Mouse (Mus musculus): ENCODE results near the gene Carns1. TPM values are rescaled to one million over a fixed set of nuclear protein-coding genes. Genes with fewer than 3 reads are reported as not detected.

Gene Carns1
- polyA plus RNA-seq, 1 experiment, result 2.1 TPM

DNA sequence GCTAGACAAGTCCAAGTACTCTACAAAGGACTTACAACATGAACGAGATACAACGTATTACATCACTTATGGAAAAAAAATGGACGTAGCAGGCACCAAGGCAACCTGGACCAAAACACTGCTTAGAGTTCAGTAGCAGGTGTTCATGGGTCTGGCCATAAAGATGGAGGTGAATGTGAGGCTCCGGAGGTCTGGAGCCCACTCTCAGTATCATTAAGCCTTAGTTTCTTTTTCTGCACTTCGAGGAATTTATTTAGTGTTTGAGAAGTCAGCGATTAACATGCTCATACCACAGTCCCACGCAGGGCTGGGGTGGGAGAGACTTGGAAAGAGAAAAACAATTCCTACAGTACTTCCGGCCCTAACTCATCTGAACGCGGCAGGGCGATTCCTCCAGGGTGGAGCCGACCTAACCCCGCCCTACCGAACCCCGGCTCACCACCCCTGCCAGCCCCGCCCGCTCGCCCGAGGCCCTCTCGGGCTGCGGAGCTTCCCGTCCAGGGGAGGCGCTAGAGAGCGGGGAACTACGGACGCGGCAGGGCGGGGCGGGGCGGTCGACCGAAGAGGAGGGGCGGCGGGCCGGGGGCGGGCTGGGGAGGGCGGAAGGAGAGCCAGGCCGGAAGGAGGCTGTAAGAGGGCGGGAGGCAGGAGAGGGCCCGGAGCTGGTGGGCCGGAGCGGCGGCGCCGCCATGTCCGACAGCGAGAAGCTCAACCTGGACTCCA is 16.4 kb upstream of the Carns1 start, which contains the start of gene Ppp1ca:
Gene Ppp1ca (plus strand): TSS at position 538 of the 723 bp plus-strand sequence.
- no peaks in the 10 kb centered on the region for H3K27me3 ChIP-seq (ENCODE audit: control insufficient read depth, insufficient read depth, low read length, poor library complexity, severe bottlenecking)
- H3K9me3 ChIP-seq (replicated peaks; ENCODE audit: control insufficient read depth, insufficient read depth, low read length, poor library complexity, severe bottlenecking), result no peaks in the 10 kb centered on the region
- H3K4me3 ChIP-seq (ENCODE audit: low read depth, low read length), result peak within 1 kb of the TSS; percentile 90
- TF ChIP-seq CTCF (IDR thresholded peaks at IDR 0.05; ENCODE audit: low read depth, low read length) (peak; percentile 47), POLR2A (IDR thresholded peaks at IDR 0.05; ENCODE audit: insufficient read depth, low read length) (peak; percentile 62), EP300 (IDR thresholded peaks at IDR 0.05; ENCODE audit: insufficient read depth, low read depth, low read length) (no peak)
- H3K9ac ChIP-seq (ENCODE audit: low read depth, poor library complexity, severe bottlenecking), result peak within 1 kb of the TSS; percentile 97
- peak within 1 kb of the TSS; percentile 88 for H3K27ac ChIP-seq (ENCODE audit: insufficient read depth, low read length)
- H3K36me3 ChIP-seq (ENCODE audit: control insufficient read depth, insufficient read depth, low read length, poor library complexity, severe bottlenecking), result peaks cover 34% of the 10 kb centered on the region
- H3K4me1 ChIP-seq (ENCODE audit: control insufficient read depth, insufficient read depth, low read length), result no peaks in the 10 kb centered on the region

GRCm38 (mm10) chr19:4190831-4191334 is 15.6 kb upstream of the Carns1 start, which contains the start of gene Tbc1d10c:
TSS of gene Tbc1d10c (minus strand) at chr19:4191284.
- Histone ChIP-seq H3K36me3 (ENCODE audit: control insufficient read depth, insufficient read depth, low read length, poor library complexity, severe bottlenecking) (peaks cover 27% of the 10 kb centered on the region), H3K4me1 (ENCODE audit: control insufficient read depth, insufficient read depth, low read length) (no peaks in the 10 kb centered on the region), H3K9me3 (replicated peaks; ENCODE audit: control insufficient read depth, insufficient read depth, low read length, poor library complexity, severe bottlenecking) (no peaks in the 10 kb centered on the region), H3K4me3 (ENCODE audit: low read depth, low read length) (peak within 1 kb of the TSS; percentile 90), H3K27me3 (ENCODE audit: control insufficient read depth, insufficient read depth, low read length, poor library complexity, severe bottlenecking) (no peaks in the 10 kb centered on the region), H3K27ac (ENCODE audit: insufficient read depth, low read length) (peak within 1 kb of the TSS; percentile 88), H3K9ac (ENCODE audit: low read depth, poor library complexity, severe bottlenecking) (peak within 1 kb of the TSS; percentile 97)
- no peak for TF ChIP-seq EP300 (IDR thresholded peaks at IDR 0.05; ENCODE audit: insufficient read depth, low read depth, low read length)
- TF ChIP-seq CTCF (IDR thresholded peaks at IDR 0.05; ENCODE audit: low read depth, low read length), result no peak
- no peak for TF ChIP-seq POLR2A (IDR thresholded peaks at IDR 0.05; ENCODE audit: insufficient read depth, low read length)

DNA sequence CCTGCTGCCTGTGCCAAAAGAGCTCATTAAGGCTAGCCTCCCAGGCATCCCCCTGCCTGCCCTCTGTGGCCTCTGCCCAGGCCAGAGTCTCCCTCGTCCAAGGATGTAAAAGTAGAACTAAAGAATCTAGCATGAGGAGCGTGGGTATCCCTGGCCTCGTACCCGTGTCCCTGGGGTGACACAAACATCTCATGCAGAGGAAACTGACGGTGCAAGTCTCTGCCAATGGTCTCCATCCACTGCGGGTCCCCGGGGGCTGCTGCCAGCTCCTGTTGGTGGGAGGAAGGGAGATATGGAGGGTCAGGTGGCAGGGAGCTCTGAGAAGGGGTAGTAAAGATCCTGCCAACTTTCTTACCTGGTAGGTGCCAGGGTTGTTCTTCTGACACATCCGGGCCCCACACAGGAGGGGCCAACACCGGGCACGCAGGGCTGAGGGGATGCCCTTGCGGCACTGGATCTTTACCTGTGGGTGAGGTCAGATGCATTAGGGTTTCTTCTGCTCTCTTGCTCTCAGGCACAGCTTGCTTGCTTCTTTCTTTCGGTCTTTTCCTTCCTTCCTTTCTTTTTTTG is 13.9 kb upstream of the Carns1 start:
- Histone ChIP-seq H3K36me3 (ENCODE audit: control insufficient read depth, insufficient read depth, low read length, poor library complexity, severe bottlenecking) (peaks cover 10% of the 10 kb centered on the region), H3K9me3 (replicated peaks; ENCODE audit: control insufficient read depth, insufficient read depth, low read length, poor library complexity, severe bottlenecking) (no peaks in the 10 kb centered on the region), H3K27ac (ENCODE audit: insufficient read depth, low read length) (no peak overlapping the region), H3K9ac (ENCODE audit: low read depth, poor library complexity, severe bottlenecking) (no peak overlapping the region), H3K27me3 (ENCODE audit: control insufficient read depth, insufficient read depth, low read length, poor library complexity, severe bottlenecking) (no peaks in the 10 kb centered on the region), H3K4me1 (ENCODE audit: control insufficient read depth, insufficient read depth, low read length) (peaks cover 3% of the 10 kb centered on the region), H3K4me3 (ENCODE audit: low read depth, low read length) (no peak overlapping the region)
- TF ChIP-seq POLR2A (IDR thresholded peaks at IDR 0.05; ENCODE audit: insufficient read depth, low read length), result no peak
- TF ChIP-seq CTCF (IDR thresholded peaks at IDR 0.05; ENCODE audit: low read depth, low read length), result no peak

DNA sequence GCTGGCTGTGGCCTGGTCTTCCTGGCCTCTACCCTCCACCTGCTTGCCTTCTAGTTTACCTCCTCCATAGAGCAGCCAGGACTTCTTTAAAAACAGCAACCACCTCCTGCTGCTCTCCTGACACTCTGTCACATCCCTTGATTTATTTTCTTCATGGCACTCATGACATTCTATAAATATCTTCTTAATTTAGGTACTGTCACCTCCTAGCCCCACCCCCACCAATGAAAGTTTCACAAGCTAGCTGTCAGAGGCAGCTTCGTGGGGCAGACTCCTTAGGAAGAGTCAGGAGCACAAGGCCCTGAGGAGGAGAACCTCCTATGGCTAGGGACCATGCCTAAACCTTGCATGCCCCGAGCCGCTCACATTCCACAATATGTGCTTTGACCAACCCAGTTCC is 12.0 kb upstream of the Carns1 start:
- no peaks in the 10 kb centered on the region for H3K9me3 ChIP-seq (replicated peaks; ENCODE audit: control insufficient read depth, insufficient read depth, low read length, poor library complexity, severe bottlenecking)
- no peaks in the 10 kb centered on the region for H3K27me3 ChIP-seq (ENCODE audit: control insufficient read depth, insufficient read depth, low read length, poor library complexity, severe bottlenecking)
- H3K4me3 ChIP-seq (ENCODE audit: low read depth, low read length), result no peak overlapping the region
- H3K27ac ChIP-seq (ENCODE audit: insufficient read depth, low read length), result no peak overlapping the region
- no peaks in the 10 kb centered on the region for H3K36me3 ChIP-seq (ENCODE audit: control insufficient read depth, insufficient read depth, low read length, poor library complexity, severe bottlenecking)
- peaks cover 3% of the 10 kb centered on the region for H3K4me1 ChIP-seq (ENCODE audit: control insufficient read depth, insufficient read depth, low read length)
- TF ChIP-seq POLR2A (IDR thresholded peaks at IDR 0.05; ENCODE audit: insufficient read depth, low read length) (no peak), EP300 (IDR thresholded peaks at IDR 0.05; ENCODE audit: insufficient read depth, low read depth, low read length) (no peak), CTCF (IDR thresholded peaks at IDR 0.05; ENCODE audit: low read depth, low read length) (no peak)
- no peak overlapping the region for H3K9ac ChIP-seq (ENCODE audit: low read depth, poor library complexity, severe bottlenecking)

- Histone ChIP-seq H3K36me3 (ENCODE audit: control insufficient read depth, insufficient read depth, low read length, poor library complexity, severe bottlenecking) (no peaks in the 10 kb centered on the region), H3K4me3 (ENCODE audit: low read depth, low read length) (no peak overlapping the region), H3K9me3 (replicated peaks; ENCODE audit: control insufficient read depth, insufficient read depth, low read length, poor library complexity, severe bottlenecking) (no peaks in the 10 kb centered on the region), H3K27me3 (ENCODE audit: control insufficient read depth, insufficient read depth, low read length, poor library complexity, severe bottlenecking) (no peaks in the 10 kb centered on the region), H3K4me1 (ENCODE audit: control insufficient read depth, insufficient read depth, low read length) (peaks cover 3% of the 10 kb centered on the region), H3K9ac (ENCODE audit: low read depth, poor library complexity, severe bottlenecking) (no peak overlapping the region), H3K27ac (ENCODE audit: insufficient read depth, low read length) (no peak overlapping the region)
- TF ChIP-seq EP300 (IDR thresholded peaks at IDR 0.05; ENCODE audit: insufficient read depth, low read depth, low read length) (no peak), POLR2A (IDR thresholded peaks at IDR 0.05; ENCODE audit: insufficient read depth, low read length) (no peak), CTCF (IDR thresholded peaks at IDR 0.05; ENCODE audit: low read depth, low read length) (no peak)
Observed at GRCm38 (mm10) chr19:4184976-4185975, 10.0 kb upstream of the Carns1 start.
